Mouse (Mus musculus): Measurements from ENCODE around the gene Casr. TPM values are rescaled to one million over a fixed set of nuclear protein-coding genes. Genes with fewer than 3 reads are reported as not detected.

Casr gene
- total RNA-seq (2021): under 1 TPM; 0.14 to 0.16 TPM
- long read RNA-seq, experiment 1: 0 reads
- long read RNA-seq, experiment 2: 0 reads

GRCm38 (mm10) chr16:36561386-36562338, at the start of gene Casr:
TSS of gene Casr (minus strand) at chr16:36562141.
- no peak for DNase-seq

GRCm38 (mm10) chr16:36602632-36603031, 40.7 kb upstream of the Casr start:
- no peak for DNase-seq

DNA sequence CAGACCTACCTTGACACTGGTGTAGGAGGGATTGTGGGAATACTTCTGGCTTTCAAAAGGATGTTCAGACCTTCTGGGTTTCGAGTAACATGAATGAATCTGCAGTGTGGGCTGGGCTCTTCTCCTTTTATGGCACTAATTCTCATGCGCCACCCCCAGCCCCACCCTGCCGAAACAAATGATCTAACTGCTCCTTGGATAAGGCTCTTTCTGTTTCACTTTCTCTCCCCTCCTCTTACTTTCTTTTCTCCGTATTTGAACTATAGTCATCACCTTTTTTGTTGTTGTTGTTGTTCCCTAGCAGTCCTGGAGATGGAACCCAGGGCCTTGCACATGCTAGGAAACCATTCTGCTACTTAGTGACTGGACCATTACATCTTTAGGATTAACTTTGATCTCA, 36.3 kb upstream of the Casr start:
- DNase-seq: no peak

DNA sequence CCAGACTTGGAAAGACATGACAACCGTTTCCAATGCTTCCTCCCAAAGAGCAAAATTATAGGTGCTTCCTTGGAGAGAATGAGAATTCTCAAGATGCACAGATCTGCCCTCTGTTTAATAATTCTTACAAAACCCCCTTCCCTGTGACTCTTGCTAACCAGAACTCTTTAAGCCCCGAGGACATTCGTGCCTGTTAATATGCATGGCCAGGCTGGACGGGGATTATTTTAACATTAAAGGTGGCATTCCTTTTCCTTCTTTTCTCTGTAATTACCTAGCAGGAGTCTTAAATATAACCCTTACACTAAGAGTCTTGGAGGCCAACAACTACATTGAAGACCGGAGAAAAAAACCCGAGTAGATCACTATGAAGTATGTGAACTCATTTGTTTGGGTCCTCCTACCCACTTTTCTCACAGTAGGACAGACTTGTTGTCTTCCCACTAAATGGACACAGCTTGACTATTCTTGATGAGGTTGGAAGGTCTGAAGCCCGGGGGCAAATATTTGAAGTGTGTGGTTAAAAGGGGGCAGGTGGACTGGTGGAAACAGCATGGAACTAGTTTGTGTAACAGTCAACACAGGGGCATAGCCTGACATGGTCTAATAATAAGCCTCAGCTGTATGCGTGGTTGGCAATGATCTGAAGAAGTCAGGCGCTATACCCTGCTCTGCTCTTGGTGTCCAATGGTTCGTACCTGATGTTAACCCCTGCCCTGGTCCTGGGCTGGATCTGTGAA, 34.9 kb upstream of the Casr start:
- no peak for DNase-seq

DNA sequence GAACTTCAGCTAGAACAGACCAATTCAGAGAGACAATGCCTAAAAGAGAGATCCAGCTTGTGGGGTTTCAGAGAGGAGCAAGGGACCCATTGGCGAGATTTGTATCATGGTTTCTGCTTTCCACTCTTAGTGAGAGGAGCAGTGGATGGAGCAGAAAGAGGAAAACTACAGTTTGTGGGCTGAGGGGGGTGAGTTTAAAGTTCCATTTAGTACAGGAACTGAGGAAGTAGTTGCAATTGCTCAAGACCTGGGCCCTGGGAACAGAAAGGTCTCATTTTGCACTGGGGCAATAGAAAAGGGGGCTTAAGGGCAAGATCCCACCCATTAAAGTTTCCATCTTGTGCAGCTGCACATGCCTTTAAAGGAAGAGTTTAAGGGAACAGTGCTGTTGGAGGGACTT, 28.0 kb upstream of the Casr start:
- DNase-seq: no peak

- DNase-seq: no peak
Observed at GRCm38 (mm10) chr16:36587971-36588370, 26.0 kb upstream of the Casr start.

DNA sequence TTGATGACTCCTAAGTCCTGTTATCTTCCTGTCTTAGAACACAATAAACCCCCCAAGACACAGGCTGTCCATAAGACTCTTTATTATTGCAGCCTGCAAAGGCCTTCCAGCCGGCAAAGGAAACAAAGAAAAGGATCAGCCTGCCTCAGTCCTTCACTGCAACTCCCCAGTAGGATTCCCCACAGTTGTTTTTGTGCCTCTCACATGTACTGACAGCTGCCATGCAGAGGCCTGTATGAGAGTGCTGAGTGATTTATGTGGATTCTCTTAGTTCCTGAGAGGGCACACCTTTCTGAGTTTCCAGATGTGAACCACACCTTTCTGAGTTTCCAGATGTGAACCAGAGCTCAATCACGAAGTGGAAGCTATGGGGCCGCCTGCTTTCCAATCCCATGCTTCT, 20.1 kb upstream of the Casr start:
- no peak for DNase-seq

- DNase-seq: no peak
Observed at GRCm38 (mm10) chr16:36571942-36572341, 10.0 kb upstream of the Casr start.

GRCm38 (mm10) chr16:36559573-36559972, 2.4 kb downstream of the Casr start:
- DNase-seq: no peak

DNA sequence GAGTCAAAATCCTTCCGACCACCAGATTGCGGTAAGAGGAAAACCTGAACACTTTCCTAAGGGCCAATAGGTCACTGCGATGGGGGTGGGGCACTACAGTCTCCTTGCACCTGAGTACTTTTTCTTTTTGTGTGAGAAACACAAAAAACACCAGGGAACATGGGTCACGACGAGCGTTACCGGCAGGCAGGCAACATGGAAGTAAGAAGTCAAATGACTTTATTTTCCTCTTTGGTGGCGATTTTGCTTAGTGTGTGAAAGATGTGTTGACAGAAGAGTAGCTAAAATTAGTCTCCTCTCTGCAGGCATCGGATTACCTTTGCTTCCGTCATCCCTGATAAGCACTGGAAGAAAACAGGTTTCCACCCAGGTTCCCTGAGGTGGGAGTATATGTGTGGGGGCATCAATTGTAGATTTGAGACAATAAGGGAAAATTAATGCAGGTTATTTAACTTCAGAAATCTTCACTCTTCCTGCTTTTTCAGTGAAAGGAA, 6.2 kb downstream of the Casr start:
- no peak for DNase-seq

GRCm38 (mm10) chr16:36553624-36554023, 8.3 kb downstream of the Casr start:
- DNase-seq: no peak

DNA sequence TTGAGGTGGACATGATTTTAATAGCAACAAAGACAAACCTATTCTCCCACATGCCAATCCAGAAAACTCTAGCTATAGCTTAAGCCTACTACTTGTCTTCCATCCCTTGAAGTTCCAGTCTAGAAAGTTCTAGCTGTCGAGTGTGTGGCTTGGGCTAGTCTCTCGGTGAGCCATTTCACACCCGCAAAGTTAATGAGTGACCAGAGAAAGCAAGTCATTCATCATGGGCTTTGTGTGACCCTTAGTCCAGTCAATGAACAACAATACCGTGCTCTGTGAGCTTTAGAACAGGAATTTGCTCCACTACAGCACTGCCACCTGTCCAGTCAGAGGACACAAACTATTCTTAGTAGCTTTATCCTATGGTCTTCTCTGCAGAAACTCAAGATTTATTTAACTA, 16.6 kb downstream of the Casr start:
- DNase-seq: no peak

DNA sequence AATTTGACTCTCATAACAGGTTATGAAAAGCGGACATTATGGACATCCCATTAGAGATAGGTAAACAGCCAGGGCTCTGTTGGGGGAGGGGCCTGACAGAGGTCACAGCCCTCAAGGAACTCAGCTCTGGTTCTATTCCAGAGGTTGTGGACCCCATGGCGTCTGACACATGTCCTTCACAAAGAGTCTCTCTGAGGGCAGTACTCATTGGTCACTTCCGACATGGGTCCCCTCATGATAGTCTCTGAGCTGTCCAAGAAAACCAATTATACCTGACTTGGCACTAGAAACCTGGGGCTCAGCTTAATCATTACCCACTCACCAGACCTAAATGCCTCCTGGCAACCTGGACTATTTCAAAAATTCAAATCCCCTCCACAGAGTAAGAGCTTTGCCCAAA, 18.9 kb downstream of the Casr start:
- DNase-seq: no peak

- no peak for DNase-seq
Observed at GRCm38 (mm10) chr16:36540834-36541233, 21.1 kb downstream of the Casr start.

GRCm38 (mm10) chr16:36532981-36533687, 28.8 kb downstream of the Casr start:
- DNase-seq: no peak

- DNase-seq: no peak
Observed at GRCm38 (mm10) chr16:36532046-36532445, 29.9 kb downstream of the Casr start.

DNA sequence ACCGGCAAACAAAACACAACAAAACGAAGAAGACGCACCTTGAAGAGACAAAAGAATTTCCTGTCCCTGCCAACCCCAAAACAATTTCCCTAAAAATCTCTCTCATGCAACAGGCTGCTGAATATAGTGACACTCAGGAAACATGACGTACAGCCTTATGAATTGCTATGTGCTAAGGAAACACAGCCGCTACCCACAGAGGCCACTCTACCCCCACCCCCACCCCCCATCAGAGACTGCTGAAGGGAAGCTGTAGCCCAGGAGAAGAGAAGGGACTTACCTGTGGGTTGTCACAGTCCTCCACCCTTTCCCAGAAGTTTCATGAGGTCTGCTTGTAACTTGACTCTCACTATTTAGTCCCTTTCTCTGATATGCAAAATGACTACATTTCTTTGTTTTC, 30.3 kb downstream of the Casr start:
- no peak for DNase-seq

- peak; percentile 37 for DNase-seq
Observed at GRCm38 (mm10) chr16:36530566-36531552, 31.1 kb downstream of the Casr start.

GRCm38 (mm10) chr16:36528822-36529221, 33.1 kb downstream of the Casr start:
- no peak for DNase-seq

DNA sequence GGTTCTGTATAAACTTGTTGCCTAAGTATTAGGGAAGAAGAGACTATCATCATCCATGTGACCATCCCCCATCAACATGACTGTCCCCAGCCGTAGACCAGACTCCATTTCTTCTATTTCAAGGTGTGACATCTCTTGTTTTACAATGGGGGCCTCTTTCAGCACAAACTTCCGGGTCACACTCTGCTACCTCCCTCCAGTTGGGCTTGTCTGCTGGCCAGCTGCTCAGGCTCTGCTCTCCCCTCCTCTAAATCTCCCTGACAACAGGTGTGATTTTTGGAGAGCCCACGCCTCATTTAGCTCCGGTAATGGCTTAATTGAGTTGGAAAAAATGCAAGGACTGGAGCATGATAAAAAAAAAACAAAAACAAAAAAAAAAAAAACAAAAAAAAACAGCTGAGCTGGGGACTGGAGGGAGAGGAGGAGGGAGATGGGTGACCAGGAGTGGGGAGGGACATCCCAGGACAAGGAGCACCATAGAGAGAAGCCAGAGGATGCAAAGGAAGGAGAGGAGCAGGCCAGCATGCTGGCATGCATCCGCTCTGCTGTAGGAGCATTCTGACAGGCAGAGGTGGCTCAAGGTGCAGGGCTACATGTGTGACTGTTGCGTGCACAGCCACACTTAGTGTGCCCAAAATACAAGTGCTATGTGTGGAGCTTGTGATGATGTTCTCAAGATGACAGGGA, 35.2 kb downstream of the Casr start:
- no peak for DNase-seq

- no peak for DNase-seq
Observed at GRCm38 (mm10) chr16:36523095-36523494, 38.8 kb downstream of the Casr start.
